Mouse (Mus musculus) ES-E14 (cell line): ENCODE measurements around the gene Ntm. TPM values are rescaled to one million over a fixed set of nuclear protein-coding genes. Genes with fewer than 3 reads are reported as not detected.

Experiments
- DNase-seq: peaks from one replicate; pipeline ENCODE4 v3.0.0-alpha.2; 2013; ENCODE audit warnings: low read depth, low spot score
- H3K27ac ChIP-seq: 2 replicates; pipeline ENCODE4 v1.5.1; 2012; ENCODE audit warnings: low read depth, mild to moderate bottlenecking, low read length, moderate library complexity, mixed read lengths; ENCODE audit not compliant: poor library complexity, insufficient read depth, severe bottlenecking
- H3K36me3 ChIP-seq: 2 replicates; pipeline ENCODE4 v1.6.1; 2012; ENCODE audit warnings: mild to moderate bottlenecking, low read length, moderate library complexity, mixed read lengths; ENCODE audit not compliant: control insufficient read depth, poor library complexity, insufficient read depth, severe bottlenecking
- H3K4me1 ChIP-seq, 2 experiments: fragments of 150-350 bp in 1 of 2; sonication (generic) in 1 of 2; 2 replicates each; pipeline ENCODE4 v1.6.1; 2012; ENCODE audit warnings: low read length in 2 of 2, mild to moderate bottlenecking in 1 of 2, mixed read lengths in 1 of 2; ENCODE audit not compliant: control insufficient read depth in 2 of 2, insufficient read depth in 2 of 2, poor library complexity in 1 of 2
- H3K4me3 ChIP-seq, 2 experiments: fragments of 150-350 bp in 1 of 2; sonication (generic) in 1 of 2; 2 replicates each; pipeline ENCODE4 v1.5.1; 2012; ENCODE audit warnings: low read length in 2 of 2, low read depth in 1 of 2, mild to moderate bottlenecking in 1 of 2, mixed read lengths in 1 of 2; ENCODE audit not compliant: insufficient read depth in 1 of 2, poor library complexity in 1 of 2, severe bottlenecking in 1 of 2
- H3K9ac ChIP-seq: 2 replicates; pipeline ENCODE4 v1.6.1; 2012; ENCODE audit warnings: low read depth, mild to moderate bottlenecking, low read length, mixed read lengths; ENCODE audit not compliant: poor library complexity, insufficient read depth, severe bottlenecking
- H3K9me3 ChIP-seq: fragments of 150-350 bp; sonication (generic); 2 replicates; pipeline ENCODE4 v1.6.1; 2012; ENCODE audit warnings: low read depth, mild to moderate bottlenecking, low read length; ENCODE audit not compliant: control insufficient read depth, insufficient read depth
- CHD2 ChIP-seq: IDR thresholded peaks from 2 replicates; pipeline ENCODE4 v1.6.1; 2014; ENCODE audit warnings: mild to moderate bottlenecking, low read depth, low read length, inconsistent platforms
- HCFC1 ChIP-seq: IDR thresholded peaks from 2 replicates; pipeline ENCODE4 v1.6.1; 2012; ENCODE audit warnings: low read length, inconsistent platforms, borderline replicate concordance; ENCODE audit not compliant: insufficient read depth
- MAFK ChIP-seq: IDR thresholded peaks from 2 replicates; pipeline ENCODE4 v1.6.1; 2014; ENCODE audit warnings: mild to moderate bottlenecking, low read depth, low read length, inconsistent platforms; ENCODE audit not compliant: insufficient read depth
- ZC3H11A ChIP-seq: IDR thresholded peaks from 2 replicates; pipeline ENCODE4 v1.6.1; 2012; ENCODE audit warnings: low read depth, mild to moderate bottlenecking, inconsistent platforms, low read length, borderline replicate concordance
- ZNF384 ChIP-seq: IDR thresholded peaks from 2 replicates; pipeline ENCODE4 v1.6.1; 2012; ENCODE audit warnings: low read depth, low read length, inconsistent platforms
- in situ Hi-C, 2 experiments: fragments of 600-800 bp; cut with MboI; formaldehyde crosslinking; loops; one replicate each; pipeline ENCODE4 v1.15.1; 2025; ENCODE audit warnings: low sequenced_read_pairs in 2 of 2, inconsistent platforms in 1 of 2; ENCODE audit not compliant: unreplicated experiment in 2 of 2
- total RNA-seq: library from RNA; depleted of rRNA; stranded (reverse); fragments of 300-350 nt; gene quantifications from 2 replicates; pipeline ENCODE4 v1.2.3, GENCODE M21; 2012

Gene Ntm
- total RNA-seq, 1 experiment, result 0.67 TPM

DNA sequence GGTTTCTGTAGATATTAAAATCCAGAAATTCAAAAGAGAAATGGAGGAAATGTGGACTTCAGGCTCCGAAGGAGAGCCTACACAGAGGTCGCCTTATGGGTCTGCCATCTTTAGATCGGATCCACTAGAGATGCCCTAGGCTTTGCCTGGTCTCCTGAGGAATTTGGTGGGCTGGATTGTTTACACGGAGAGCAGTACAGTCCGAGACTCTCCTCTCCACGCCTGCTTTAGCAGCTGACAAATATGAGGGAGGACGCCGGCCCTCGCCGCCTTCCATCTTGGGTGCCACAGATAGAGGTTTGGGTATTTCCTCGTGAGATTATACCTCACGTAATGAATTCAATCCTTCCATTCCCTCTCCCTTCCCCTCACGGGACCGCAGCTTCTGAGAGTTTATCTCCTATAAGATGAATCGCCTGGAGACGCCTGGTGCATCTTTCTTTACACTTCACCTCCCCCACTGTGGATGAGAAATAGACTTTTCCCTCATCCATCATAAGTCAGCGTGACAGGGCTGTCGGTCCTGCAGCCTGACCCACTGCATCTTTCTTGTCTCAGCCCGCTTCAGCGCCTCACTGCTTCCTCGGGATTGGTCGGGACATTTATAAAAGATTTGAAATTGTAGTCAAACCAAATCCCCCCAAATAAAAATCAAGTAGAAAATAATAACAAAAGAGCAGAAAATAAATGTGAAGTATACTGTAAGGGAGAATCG lies 191.7 kb downstream of the Ntm start:
- H3K36me3 ChIP-seq, result no peaks in the 10 kb centered on the region
- no peak for DNase-seq
- TF ChIP-seq ZNF384 (no peak), MAFK (no peak), CHD2 (no peak), ZC3H11A (no peak), HCFC1 (no peak)
- in situ Hi-C loops, result no loop called here
- H3K27ac ChIP-seq, result no peak overlapping the region
- H3K9ac ChIP-seq, result no peak overlapping the region
- H3K9me3 ChIP-seq, result no peaks in the 10 kb centered on the region
- H3K4me3 ChIP-seq, result no peak overlapping the region
- no peaks in the 10 kb centered on the region for H3K4me1 ChIP-seq

- Histone ChIP-seq H3K4me3 (no peak overlapping the region), H3K27ac (no peak overlapping the region), H3K9me3 (no peaks in the 10 kb centered on the region), H3K36me3 (no peaks in the 10 kb centered on the region), H3K4me1 (no peaks in the 10 kb centered on the region), H3K9ac (no peak overlapping the region)
- no peak for DNase-seq
- no peak for TF ChIP-seq ZC3H11A
- TF ChIP-seq HCFC1, result no peak
- no peak for TF ChIP-seq ZNF384
- TF ChIP-seq CHD2, result no peak
- no peak for TF ChIP-seq MAFK
- in situ Hi-C loops, result no loop called here
Observed at GRCm38 (mm10) chr9:29769361-29769760, 193.6 kb downstream of the Ntm start.

DNA sequence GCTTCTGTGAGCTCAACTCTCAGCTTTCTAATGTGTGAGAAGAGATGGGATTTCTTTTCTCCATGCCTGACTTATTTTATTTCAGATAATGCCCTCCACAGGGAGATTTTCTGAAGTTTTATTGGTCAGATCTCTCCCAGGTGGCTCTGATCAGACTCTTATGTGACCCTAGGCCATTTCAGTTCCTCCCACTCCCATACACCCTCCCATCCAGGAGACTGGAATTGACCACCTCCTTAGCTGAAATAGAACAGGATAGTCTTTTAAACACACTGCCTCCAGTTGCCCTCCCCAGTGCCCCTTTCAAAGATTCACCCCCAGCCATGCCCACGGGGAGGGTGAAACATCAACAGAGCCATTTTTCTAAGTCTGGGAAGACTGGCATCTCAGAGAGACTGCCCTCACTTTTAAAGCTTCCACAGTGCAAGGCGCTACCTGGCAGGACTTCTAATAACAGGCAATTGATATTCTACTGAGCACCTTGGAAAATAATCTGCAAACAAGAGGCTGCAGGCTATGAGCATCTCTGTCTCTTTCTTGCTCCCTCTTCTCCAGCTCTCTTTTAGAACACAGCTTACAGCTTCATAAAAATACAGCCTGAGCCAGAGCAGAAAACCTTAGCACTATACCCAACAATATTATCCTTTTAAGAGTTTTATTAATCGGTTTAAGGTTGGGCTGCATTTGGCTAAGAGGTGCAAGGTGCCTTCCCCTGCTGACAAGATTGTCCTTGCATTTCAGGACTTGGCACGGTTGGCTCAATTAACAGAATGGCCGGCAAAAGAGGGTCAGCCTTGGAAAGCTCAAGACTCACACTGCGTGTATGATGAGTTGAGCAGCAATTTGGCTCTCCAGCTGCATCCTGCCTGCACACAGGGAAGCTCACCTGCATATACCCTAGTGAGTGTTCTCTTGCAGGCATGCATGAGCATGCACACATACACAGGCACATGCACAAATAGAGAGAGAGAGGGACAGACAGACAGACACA lies 196.7 kb downstream of the Ntm start:
- DNase-seq, result no peak
- Histone ChIP-seq H3K4me3 (no peak overlapping the region), H3K9me3 (no peaks in the 10 kb centered on the region), H3K36me3 (no peaks in the 10 kb centered on the region), H3K27ac (no peak overlapping the region), H3K9ac (no peak overlapping the region), H3K4me1 (no peaks in the 10 kb centered on the region)
- in situ Hi-C loops, result no loop called here
- TF ChIP-seq MAFK, result no peak
- TF ChIP-seq ZC3H11A, result no peak
- no peak for TF ChIP-seq CHD2
- no peak for TF ChIP-seq ZNF384
- no peak for TF ChIP-seq HCFC1

DNA sequence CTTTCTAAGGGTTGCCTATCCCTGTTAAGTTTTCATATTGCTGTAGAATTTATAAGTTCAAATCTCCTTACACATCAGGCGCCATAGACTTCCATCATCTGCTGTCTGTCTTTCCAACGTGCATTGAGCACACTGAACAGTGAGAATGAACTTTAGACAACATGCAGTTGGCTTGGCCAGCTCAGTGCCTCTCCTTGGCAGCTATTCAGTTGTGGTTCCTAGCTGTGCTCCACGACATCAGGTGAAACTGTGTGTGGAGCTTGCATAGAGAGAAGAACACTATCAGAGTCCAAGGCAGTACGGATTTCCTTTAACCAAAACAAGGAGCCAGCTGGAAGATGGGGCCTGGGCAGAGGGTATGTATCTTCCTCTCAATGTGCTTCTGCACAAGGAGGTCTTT lies 199.6 kb downstream of the Ntm start:
- no peaks in the 10 kb centered on the region for H3K4me1 ChIP-seq
- H3K4me3 ChIP-seq, result no peak overlapping the region
- no peak overlapping the region for H3K27ac ChIP-seq
- no peaks in the 10 kb centered on the region for H3K9me3 ChIP-seq
- in situ Hi-C loops, result no loop called here
- no peak overlapping the region for H3K9ac ChIP-seq
- DNase-seq, result no peak
- TF ChIP-seq MAFK, result no peak
- TF ChIP-seq CHD2, result no peak
- no peak for TF ChIP-seq ZC3H11A
- TF ChIP-seq ZNF384, result no peak
- no peak for TF ChIP-seq HCFC1
- H3K36me3 ChIP-seq, result no peaks in the 10 kb centered on the region
